Mouse (Mus musculus) cortical plate, adult 2 months (tissue): Measurements from ENCODE around the gene Tmc3.

ENCODE experiments used
- CTCF ChIP-seq: fragments of 200-500 bp; IDR thresholded peaks from 2 replicates; pipeline ENCODE4 v1.5.1; 2011; ENCODE audit warnings: mild to moderate bottlenecking, control low read depth, low read length; ENCODE audit not compliant: insufficient read depth; ENCODE audit errors: extremely low read depth
- POLR2A ChIP-seq: fragments of 200-500 bp; IDR thresholded peaks from 2 replicates; pipeline ENCODE4 v1.6.1; 2011; ENCODE audit warnings: mild to moderate bottlenecking, low read length, control low read depth; ENCODE audit not compliant: insufficient read depth; ENCODE audit errors: extremely low read depth

DNA sequence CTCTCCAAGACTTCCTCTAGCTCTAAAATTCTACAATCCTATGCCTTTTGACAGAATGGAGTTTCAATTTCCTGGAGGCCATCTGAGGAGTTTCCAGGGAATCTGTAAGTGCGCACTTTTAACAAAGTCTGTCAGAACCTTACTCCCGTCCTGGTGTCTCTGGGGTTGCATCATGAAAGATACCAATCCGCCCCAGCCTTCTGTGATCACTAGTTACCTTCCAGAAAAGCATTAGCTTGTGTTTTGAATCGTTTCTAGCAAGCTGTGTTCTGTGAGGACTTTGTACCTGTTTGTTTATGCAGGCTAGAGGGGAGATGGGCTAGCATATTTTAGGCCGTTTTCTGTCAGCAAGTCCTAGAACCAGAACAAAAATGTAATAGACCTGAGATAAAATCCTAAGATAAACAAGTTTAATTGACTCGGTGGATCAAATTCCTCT is 48.0 kb downstream of the Tmc3 start:
- no peak for TF ChIP-seq CTCF
- TF ChIP-seq POLR2A, result no peak
